Mouse (Mus musculus): ENCODE measurements around the gene Slc2a3. TPM values are rescaled to one million over a fixed set of nuclear protein-coding genes. Genes with fewer than 3 reads are reported as not detected.
A peak's percentile ranks its signal among the peaks of the same experiment; 100 is the strongest.
"Not testable (repeated sequence)": the region's sequence is repeated elsewhere in the genome, so short reads cannot be mapped to it uniquely, and the experiment has no call there.

Gene Slc2a3
- polyA plus RNA-seq, 1 experiment from 2014 or later, result 15.9 TPM

GRCm38 (mm10) chr6:122715886-122716285 lies 85.6 kb downstream of the Slc2a3 start:
- no peak overlapping the region for H3K9ac ChIP-seq (replicated peaks)
- H3K4me1 ChIP-seq (replicated peaks), result peaks cover 16% of the 10 kb centered on the region
- ATAC-seq, result peak; percentile 56
- no peaks in the 10 kb centered on the region for H3K9me3 ChIP-seq
- H3K27me3 ChIP-seq, result no peaks in the 10 kb centered on the region
- H3K4me2 ChIP-seq (replicated peaks), result no peak overlapping the region; the same call in 1 of the 2 replicates
- WGBS, result 0% methylated on average over 4 of the region's 4 CpGs
- H3K4me3 ChIP-seq (replicated peaks), result no peak overlapping the region
- H3K36me3 ChIP-seq, result no peaks in the 10 kb centered on the region
- no peak overlapping the region; the same call in 1 of the 2 replicates for H3K27ac ChIP-seq

- Histone ChIP-seq H3K4me3 (replicated peaks) (no peak overlapping the region), H3K27me3 (no peaks in the 10 kb centered on the region), H3K4me2 (replicated peaks) (no peak overlapping the region), H3K36me3 (no peaks in the 10 kb centered on the region), H3K9me3 (no peaks in the 10 kb centered on the region), H3K9ac (replicated peaks) (no peak overlapping the region), H3K4me1 (replicated peaks) (peaks cover 16% of the 10 kb centered on the region), H3K27ac (no peak overlapping the region)
- 58% methylated on average over 7 of the region's 7 CpGs for WGBS
- no peak for ATAC-seq
Observed at GRCm38 (mm10) chr6:122714707-122715365, 86.6 kb downstream of the Slc2a3 start.

GRCm38 (mm10) chr6:122713116-122713515 lies 88.3 kb downstream of the Slc2a3 start:
- not testable (repeated sequence) for H3K4me2 ChIP-seq (replicated peaks); H3K27me3 ChIP-seq; ATAC-seq; H3K27ac ChIP-seq; H3K9me3 ChIP-seq; H3K4me3 ChIP-seq (replicated peaks); H3K36me3 ChIP-seq; H3K9ac ChIP-seq (replicated peaks)
- peaks cover 16% of the 10 kb centered on the region for H3K4me1 ChIP-seq (replicated peaks)
- 91% methylated on average over 7 of the region's 7 CpGs for WGBS

- H3K27ac ChIP-seq, result no peak overlapping the region
- no peak for ATAC-seq
- no peaks in the 10 kb centered on the region for H3K9me3 ChIP-seq
- no peak overlapping the region for H3K9ac ChIP-seq (replicated peaks)
- peaks cover 16% of the 10 kb centered on the region for H3K4me1 ChIP-seq (replicated peaks)
- H3K4me2 ChIP-seq (replicated peaks), result no peak overlapping the region
- 88% methylated on average over 2 of the region's 2 CpGs for WGBS
- no peak overlapping the region for H3K4me3 ChIP-seq (replicated peaks)
- H3K27me3 ChIP-seq, result peaks cover 9% of the 10 kb centered on the region; the same call in 1 of the 2 replicates
- no peaks in the 10 kb centered on the region for H3K36me3 ChIP-seq
Observed at GRCm38 (mm10) chr6:122711455-122711854, 90.0 kb downstream of the Slc2a3 start.

- Histone ChIP-seq H3K36me3 (no peaks in the 10 kb centered on the region), H3K9ac (replicated peaks) (no peak overlapping the region), H3K4me3 (replicated peaks) (no peak overlapping the region), H3K27ac (no peak overlapping the region), H3K9me3 (no peaks in the 10 kb centered on the region), H3K4me1 (replicated peaks) (no peaks in the 10 kb centered on the region), H3K4me2 (replicated peaks) (no peak overlapping the region), H3K27me3 (peaks cover 14% of the 10 kb centered on the region; the same call in 1 of the 2 replicates)
- 76% methylated on average over 4 of the region's 4 CpGs for WGBS
- ATAC-seq, result no peak
Observed at GRCm38 (mm10) chr6:122708826-122709225, 92.6 kb downstream of the Slc2a3 start.

GRCm38 (mm10) chr6:122707036-122707800 lies 94.2 kb downstream of the Slc2a3 start, which contains the start of gene Nanog:
Gene Nanog (plus strand): TSS chr6:122707489.
- H3K4me2 ChIP-seq (replicated peaks), result no peak within 1 kb of the TSS
- H3K27me3 ChIP-seq, result peaks cover 14% of the 10 kb centered on the region; the same call in 1 of the 2 replicates
- H3K4me1 ChIP-seq (replicated peaks), result peaks cover 8% of the 10 kb centered on the region
- H3K9me3 ChIP-seq, result no peaks in the 10 kb centered on the region
- H3K9ac ChIP-seq (replicated peaks), result no peak within 1 kb of the TSS
- H3K4me3 ChIP-seq (replicated peaks), result no peak within 1 kb of the TSS
- ATAC-seq, result no peak
- no peak within 1 kb of the TSS for H3K27ac ChIP-seq
- H3K36me3 ChIP-seq, result no peaks in the 10 kb centered on the region
- WGBS, result 22% methylated on average over 12 of the region's 12 CpGs

GRCm38 (mm10) chr6:122706337-122706840 lies 95.1 kb downstream of the Slc2a3 start:
- Histone ChIP-seq H3K4me1 (replicated peaks) (peaks cover 8% of the 10 kb centered on the region), H3K4me3 (replicated peaks) (no peak overlapping the region), H3K27ac (no peak overlapping the region), H3K27me3 (peaks cover 14% of the 10 kb centered on the region; the same call in 1 of the 2 replicates), H3K9ac (replicated peaks) (no peak overlapping the region), H3K4me2 (replicated peaks) (no peak overlapping the region), H3K36me3 (no peaks in the 10 kb centered on the region), H3K9me3 (no peaks in the 10 kb centered on the region)
- 71% methylated on average over 12 of the region's 12 CpGs for WGBS
- ATAC-seq, result no peak

GRCm38 (mm10) chr6:122703706-122704105 lies 97.7 kb downstream of the Slc2a3 start:
- 17% methylated on average over 1 of the region's 1 CpGs for WGBS
- no peak overlapping the region for H3K4me2 ChIP-seq (replicated peaks)
- no peak for ATAC-seq
- peaks cover 14% of the 10 kb centered on the region; the same call in 1 of the 2 replicates for H3K27me3 ChIP-seq
- peaks cover 8% of the 10 kb centered on the region for H3K4me1 ChIP-seq (replicated peaks)
- no peaks in the 10 kb centered on the region for H3K9me3 ChIP-seq
- H3K9ac ChIP-seq (replicated peaks), result no peak overlapping the region
- no peak overlapping the region for H3K27ac ChIP-seq
- no peak overlapping the region for H3K4me3 ChIP-seq (replicated peaks)
- no peaks in the 10 kb centered on the region for H3K36me3 ChIP-seq

- WGBS, result 12% methylated on average over 6 of the region's 6 CpGs
- peaks cover 8% of the 10 kb centered on the region for H3K4me1 ChIP-seq (replicated peaks)
- H3K36me3 ChIP-seq, result no peaks in the 10 kb centered on the region
- no peak overlapping the region; the same call in 1 of the 2 replicates for H3K4me2 ChIP-seq (replicated peaks)
- H3K27me3 ChIP-seq, result peaks cover 14% of the 10 kb centered on the region; the same call in 1 of the 2 replicates
- no peak for ATAC-seq
- H3K9ac ChIP-seq (replicated peaks), result no peak overlapping the region
- H3K4me3 ChIP-seq (replicated peaks), result no peak overlapping the region
- no peak overlapping the region for H3K27ac ChIP-seq
- H3K9me3 ChIP-seq, result no peaks in the 10 kb centered on the region
Observed at GRCm38 (mm10) chr6:122703251-122703650, 98.2 kb downstream of the Slc2a3 start.

- ATAC-seq, result peak; percentile 76
- Histone ChIP-seq H3K27ac (peak overlapping the region; percentile 44; the same call in 1 of the 2 replicates), H3K4me2 (replicated peaks) (peak overlapping the region; percentile 36), H3K9me3 (no peaks in the 10 kb centered on the region), H3K4me3 (replicated peaks) (no peak overlapping the region; the same call in 1 of the 2 replicates), H3K27me3 (peaks cover 14% of the 10 kb centered on the region; the same call in 1 of the 2 replicates), H3K4me1 (replicated peaks) (peaks cover 8% of the 10 kb centered on the region), H3K36me3 (no peaks in the 10 kb centered on the region), H3K9ac (replicated peaks) (no peak overlapping the region; the same call in 1 of the 2 replicates)
- WGBS, result 5% methylated on average over 20 of the region's 20 CpGs
Observed at GRCm38 (mm10) chr6:122702480-122703124, 98.8 kb downstream of the Slc2a3 start.

GRCm38 (mm10) chr6:122701816-122702215 lies 99.6 kb downstream of the Slc2a3 start:
- Histone ChIP-seq H3K27ac (no peak overlapping the region), H3K9ac (replicated peaks) (no peak overlapping the region), H3K4me1 (replicated peaks) (peaks cover 8% of the 10 kb centered on the region), H3K4me2 (replicated peaks) (no peak overlapping the region), H3K36me3 (no peaks in the 10 kb centered on the region), H3K9me3 (no peaks in the 10 kb centered on the region), H3K4me3 (replicated peaks) (no peak overlapping the region), H3K27me3 (peaks cover 8% of the 10 kb centered on the region; the same call in 1 of the 2 replicates)
- ATAC-seq, result peak; percentile 48
- WGBS, result 85% methylated on average over 5 of the region's 5 CpGs

Data from midbrain, embryonic 13.5 days (tissue).